ENCODE assay signal across 7 mouse cellular contexts in genomic region chr14:55900414-55900755, GRCm38 (mm10). TPM values are rescaled to one million over a fixed set of nuclear protein-coding genes. Genes with fewer than 3 reads are reported as not detected.
DNase-seq lines count a peak whose midpoint lies in the region; ATAC-seq and TF ChIP-seq lines count a peak whose summit lies in the region.

No protein-coding gene starts in this region.

- TF ChIP-seq CTCF in small intestine, adult 2 months (IDR thresholded peaks at IDR 0.05; ENCODE audit: extremely low read depth, insufficient read length, insufficient replicate concordance, low read depth, low read length): no peak

- peak overlapping the region; percentile 92 for H3K4me2 ChIP-seq in lung, embryonic 15.5 days
- H3K4me2 ChIP-seq in forebrain, embryonic 12.5 days: peak overlapping the region; percentile 83
- H3K4me2 ChIP-seq in limb, embryonic 12.5 days: peak overlapping the region; percentile 90

- peak overlapping the region; percentile 77 for H3K27ac ChIP-seq in lung, embryonic 15.5 days
- peak overlapping the region; percentile 42; the same call in 1 of the 2 replicates for H3K27ac ChIP-seq in forebrain, embryonic 12.5 days
- peak overlapping the region; percentile 93 for H3K27ac ChIP-seq in limb, embryonic 12.5 days
- peak overlapping the region; percentile 32 for H3K27ac ChIP-seq in small intestine, adult 2 months (ENCODE audit: insufficient read depth, low read depth, low read length)

- H3K27me3 ChIP-seq in lung, embryonic 15.5 days: no peaks in the 10 kb centered on the region
- 0 out of 2 replicates have a peak, but pooled peaks cover 5% of the 10 kb centered on the region for H3K27me3 ChIP-seq in forebrain, embryonic 12.5 days
- H3K27me3 ChIP-seq in limb, embryonic 12.5 days: no peaks in the 10 kb centered on the region
- no peaks in the 10 kb centered on the region for H3K27me3 ChIP-seq in small intestine, adult 2 months (ENCODE audit: control insufficient read depth, insufficient read depth, low read length)

- peaks cover 23% of the 10 kb centered on the region for H3K4me1 ChIP-seq in lung, embryonic 15.5 days
- H3K4me1 ChIP-seq in forebrain, embryonic 12.5 days: peaks cover 16% of the 10 kb centered on the region
- H3K4me1 ChIP-seq in limb, embryonic 12.5 days (replicated peaks): peaks cover 22% of the 10 kb centered on the region
- H3K4me1 ChIP-seq in small intestine, adult 2 months (ENCODE audit: control insufficient read depth, insufficient read depth, insufficient read length, low read length): peaks cover 10% of the 10 kb centered on the region; the same call in 1 of the 2 replicates

- 0 out of 2 replicates have a peak, but pooled peaks have one; percentile 6 for TF ChIP-seq POLR2A in small intestine, adult 2 months (IDR thresholded peaks at IDR 0.05; ENCODE audit: low read depth, low read length)

- no peak; the same call in 1 of the 2 replicates for ATAC-seq in lung, embryonic 15.5 days (ENCODE audit: borderline replicate concordance, extremely low read depth, low FRiP score, low TSS enrichment)
- no peak; the same call in 1 of the 2 replicates for ATAC-seq in forebrain, embryonic 12.5 days (ENCODE audit: low FRiP score)
- 0 out of 2 replicates have a peak, but pooled peaks have one; percentile 11 for ATAC-seq in limb, embryonic 12.5 days (ENCODE audit: insufficient number of reproducible peaks, insufficient read depth, low FRiP score, low TSS enrichment, low read depth)

- H3K9me3 ChIP-seq in lung, embryonic 15.5 days: no peaks in the 10 kb centered on the region
- no peaks in the 10 kb centered on the region for H3K9me3 ChIP-seq in forebrain, embryonic 12.5 days
- no peaks in the 10 kb centered on the region for H3K9me3 ChIP-seq in limb, embryonic 12.5 days

- whole genome bisulfite sequencing in lung, embryonic 15.5 days: 6% methylated on average over 12 of the region's 12 CpGs
- 9% methylated on average over 12 of the region's 12 CpGs for WGBS in forebrain, embryonic 12.5 days
- 7% methylated on average over 12 of the region's 12 CpGs for WGBS in limb, embryonic 12.5 days
- WGBS in small intestine, adult 2 months: 4% methylated on average over 12 of the region's 12 CpGs

- peak overlapping the region; percentile 50 for H3K4me3 ChIP-seq in lung, embryonic 15.5 days
- H3K4me3 ChIP-seq in forebrain, embryonic 12.5 days (replicated peaks): peak overlapping the region; percentile 45
- H3K4me3 ChIP-seq in limb, embryonic 12.5 days (replicated peaks): peak overlapping the region; percentile 56
- peak overlapping the region; percentile 64 for H3K4me3 ChIP-seq in small intestine, adult 2 months (ENCODE audit: low read depth, low read length)

- DNase-seq in lung, postnatal 14 days: no peak
- DNase-seq in left cerebral cortex, adult 11 months (ENCODE audit: low spot score): no peak
- DNase-seq in MN1 (ENCODE audit: low spot score): no peak

- peaks cover 25% of the 10 kb centered on the region for H3K36me3 ChIP-seq in lung, embryonic 15.5 days
- H3K36me3 ChIP-seq in forebrain, embryonic 12.5 days (replicated peaks): peaks cover 28% of the 10 kb centered on the region
- peaks cover 30% of the 10 kb centered on the region for H3K36me3 ChIP-seq in limb, embryonic 12.5 days
- peaks cover 18% of the 10 kb centered on the region for H3K36me3 ChIP-seq in small intestine, adult 2 months (ENCODE audit: control insufficient read depth, insufficient read depth, low read length)

- H3K9ac ChIP-seq in lung, embryonic 15.5 days: peak overlapping the region; percentile 70
- H3K9ac ChIP-seq in forebrain, embryonic 12.5 days: peak overlapping the region; percentile 65
- H3K9ac ChIP-seq in limb, embryonic 12.5 days (replicated peaks): peak overlapping the region; percentile 82

RNA-seq across cellular contexts. Expression of gene Sdr39u1, which starts 0.3 kb away (rescaled TPM):
- 51.8 and 52.9 TPM in 2 replicates for polyA plus RNA-seq in lung, embryonic 15.5 days (2015; fragmentation: Nextera tagmentation; extraction: Ambion mirVana)
- 42.6 and 51.0 TPM in 2 replicates for polyA plus RNA-seq in forebrain, embryonic 12.5 days (2016; fragmentation: Nextera tagmentation; extraction: Ambion mirVana)
- polyA plus RNA-seq in limb, embryonic 12.5 days (2016; fragmentation: Nextera tagmentation; extraction: Ambion mirVana): 81.7 and 86.3 TPM in 2 replicates
- polyA plus RNA-seq in small intestine, adult 2 months (2012; rRNA removed): 17.8 and 34.0 TPM in 2 replicates

RNA-seq across cellular contexts. Expression of gene Khnyn, which starts 15.6 kb away (rescaled TPM):
- 18.3 and 18.8 TPM in 2 replicates for polyA plus RNA-seq in lung, embryonic 15.5 days (2015; fragmentation: Nextera tagmentation; extraction: Ambion mirVana)
- polyA plus RNA-seq in forebrain, embryonic 12.5 days (2016; fragmentation: Nextera tagmentation; extraction: Ambion mirVana): 18.9 and 21.2 TPM in 2 replicates
- polyA plus RNA-seq in limb, embryonic 12.5 days (2016; fragmentation: Nextera tagmentation; extraction: Ambion mirVana): 36.9 and 38.8 TPM in 2 replicates
- polyA plus RNA-seq in small intestine, adult 2 months (2012; rRNA removed): 12.6 and 32.7 TPM in 2 replicates

RNA-seq across cellular contexts. Expression of gene Cbln3, which starts 16.2 kb away (rescaled TPM):
- 0.88 and 1.2 TPM in 2 replicates for polyA plus RNA-seq in lung, embryonic 15.5 days (2015; fragmentation: Nextera tagmentation; extraction: Ambion mirVana)
- 0.04 and 0.27 TPM in 2 replicates for polyA plus RNA-seq in forebrain, embryonic 12.5 days (2016; fragmentation: Nextera tagmentation; extraction: Ambion mirVana)
- polyA plus RNA-seq in limb, embryonic 12.5 days (2016; fragmentation: Nextera tagmentation; extraction: Ambion mirVana): 0.20 and 0.21 TPM in 2 replicates
- 0.56 and 0.61 TPM in 2 replicates for polyA plus RNA-seq in small intestine, adult 2 months (2012; rRNA removed)

RNA-seq across cellular contexts. Expression of gene Cma1, which starts 44.1 kb away (rescaled TPM):
- polyA plus RNA-seq in lung, embryonic 15.5 days (2015; fragmentation: Nextera tagmentation; extraction: Ambion mirVana): 4.3 and 5.9 TPM in 2 replicates
- polyA plus RNA-seq in forebrain, embryonic 12.5 days (2016; fragmentation: Nextera tagmentation; extraction: Ambion mirVana): not detected in 2 replicates
- 0.20 and 0.45 TPM in 2 replicates for polyA plus RNA-seq in limb, embryonic 12.5 days (2016; fragmentation: Nextera tagmentation; extraction: Ambion mirVana)
- 0.60 TPM in 1 of 2 replicates, not detected in the other for polyA plus RNA-seq in small intestine, adult 2 months (2012; rRNA removed)

RNA-seq across cellular contexts. Expression of gene Nynrin, which starts 46.6 kb away (rescaled TPM):
- polyA plus RNA-seq in lung, embryonic 15.5 days (2015; fragmentation: Nextera tagmentation; extraction: Ambion mirVana): 19.5 and 19.7 TPM in 2 replicates
- 23.9 and 26.9 TPM in 2 replicates for polyA plus RNA-seq in forebrain, embryonic 12.5 days (2016; fragmentation: Nextera tagmentation; extraction: Ambion mirVana)
- 38.9 and 46.0 TPM in 2 replicates for polyA plus RNA-seq in limb, embryonic 12.5 days (2016; fragmentation: Nextera tagmentation; extraction: Ambion mirVana)
- 1.4 and 1.8 TPM in 2 replicates for polyA plus RNA-seq in small intestine, adult 2 months (2012; rRNA removed)

Comparison
In these comparisons a context has a peak if more than half of its experiments do, and no peak if none do; other contexts are left out.
1. H3K27ac ChIP-seq: peak in every context shown above with its lines; median percentile 93 in limb, embryonic 12.5 days; 77 in lung, embryonic 15.5 days; 42 in forebrain, embryonic 12.5 days; 32 in small intestine, adult 2 months.